Mouse (Mus musculus) stomach, embryonic 14.5 days (tissue): ENCODE results near the gene Krt19. TPM values are rescaled to one million over a fixed set of nuclear protein-coding genes. Genes with fewer than 3 reads are reported as not detected.

Source experiments
- ATAC-seq: fragments of 200-750 bp; cut with Nextera tagmentation; 2 replicates; pipeline ENCODE4 v1.8.0; 2017; ENCODE audit warnings: low read depth, moderate TSS enrichment; ENCODE audit not compliant: insufficient number of reproducible peaks, insufficient read depth, low FRiP score
- H3K27ac ChIP-seq: fragments of 300-500 bp; sonication (generic); 2 replicates; pipeline ENCODE4 v1.5.1; 2014; ENCODE audit warnings: mild to moderate bottlenecking, low read length, moderate library complexity, mixed read lengths
- H3K27me3 ChIP-seq: fragments of 300-500 bp; sonication (generic); 2 replicates; pipeline ENCODE4 v1.6.1; 2014; ENCODE audit warnings: low read length, control low read depth, mixed read lengths; ENCODE audit not compliant: control insufficient read depth, insufficient read depth
- H3K36me3 ChIP-seq: fragments of 300-500 bp; sonication (generic); 2 replicates; pipeline ENCODE4 v1.6.1; 2014; ENCODE audit warnings: mild to moderate bottlenecking, control low read depth, low read length, moderate library complexity, mixed read lengths; ENCODE audit not compliant: control insufficient read depth, insufficient read depth
- H3K4me1 ChIP-seq: fragments of 300-500 bp; sonication (generic); 2 replicates; pipeline ENCODE4 v1.6.1; 2014; ENCODE audit warnings: low read length, control low read depth, mixed read lengths; ENCODE audit not compliant: control insufficient read depth, insufficient read depth
- H3K4me2 ChIP-seq: fragments of 300-500 bp; sonication (generic); replicated peaks from 2 replicates; pipeline ENCODE4 v1.6.1; 2014; ENCODE audit warnings: low read depth, low read length, control low read depth
- H3K4me3 ChIP-seq: fragments of 300-500 bp; sonication (generic); 2 replicates; pipeline ENCODE4 v1.5.1; 2014; ENCODE audit warnings: low read depth, low read length, control low read depth
- H3K9ac ChIP-seq: fragments of 300-500 bp; sonication (generic); replicated peaks from 2 replicates; pipeline ENCODE4 v1.6.1; 2014; ENCODE audit warnings: low read depth, mild to moderate bottlenecking, control low read depth, low read length, moderate library complexity, mixed read lengths
- H3K9me3 ChIP-seq: fragments of 300-500 bp; sonication (generic); 2 replicates; pipeline ENCODE4 v1.6.1; 2016; ENCODE audit warnings: low read depth, low read length, control low read depth; ENCODE audit not compliant: control insufficient read depth
- WGBS: fragments of 180-500 bp; shearing (Covaris S2); extraction: QIAGEN DNeasy Blood & Tissue Kit; methylation state at CpG from one replicate; pipeline ENCODE4 v1.1.7; 2014; 5-methylcytosine and 5-hydroxymethylcytosine counted together
- polyA plus RNA-seq: library from polyadenylated mRNA; unstranded; fragments of >200 nt; fragmentation: Nextera tagmentation; extraction: Ambion mirVana; gene quantifications from 2 replicates; pipeline ENCODE4 v1.2.1, GENCODE M21; 2014

Krt19 gene
- polyA plus RNA-seq, 1 experiment from 2014 or later, result 387 TPM

GRCm38 (mm10) chr11:100124901-100125300 lies 23.6 kb downstream of the Krt19 start:
- 54% methylated on average over 7 of the region's 7 CpGs for WGBS
- Histone ChIP-seq H3K36me3 (no peaks in the 10 kb centered on the region), H3K4me2 (no peak overlapping the region), H3K9me3 (no peaks in the 10 kb centered on the region), H3K9ac (no peak overlapping the region), H3K27me3 (no peaks in the 10 kb centered on the region), H3K27ac (no peak overlapping the region), H3K4me1 (no peaks in the 10 kb centered on the region), H3K4me3 (no peak overlapping the region)
- ATAC-seq, result no peak

GRCm38 (mm10) chr11:100121466-100121865 lies 27.0 kb downstream of the Krt19 start, which contains the start of gene Krt13:
Gene Krt13, minus strand, starts transcription at chr11:100121566.
- Histone ChIP-seq H3K9ac (no peak within 1 kb of the TSS), H3K36me3 (no peaks in the 10 kb centered on the region), H3K4me1 (no peaks in the 10 kb centered on the region), H3K27ac (no peak within 1 kb of the TSS), H3K27me3 (no peaks in the 10 kb centered on the region), H3K4me3 (no peak within 1 kb of the TSS), H3K9me3 (no peaks in the 10 kb centered on the region), H3K4me2 (no peak within 1 kb of the TSS)
- 86% methylated on average over 3 of the region's 3 CpGs for WGBS
- ATAC-seq, result no peak

- Histone ChIP-seq H3K27ac (no peak overlapping the region), H3K9me3 (no peaks in the 10 kb centered on the region), H3K4me1 (no peaks in the 10 kb centered on the region), H3K36me3 (no peaks in the 10 kb centered on the region), H3K4me2 (no peak overlapping the region), H3K9ac (no peak overlapping the region), H3K4me3 (no peak overlapping the region), H3K27me3 (no peaks in the 10 kb centered on the region)
- 82% methylated on average over 5 of the region's 5 CpGs for WGBS
- ATAC-seq, result no peak
These were observed 28.1 kb downstream of the Krt19 start for GRCm38 (mm10) chr11:100120331-100120730.

- Histone ChIP-seq H3K4me1 (peaks cover 6% of the 10 kb centered on the region; the same call in 1 of the 2 replicates), H3K36me3 (no peaks in the 10 kb centered on the region), H3K4me3 (no peak overlapping the region), H3K27ac (peak overlapping the region; percentile 59; the same call in 1 of the 2 replicates), H3K9ac (no peak overlapping the region), H3K9me3 (no peaks in the 10 kb centered on the region), H3K4me2 (no peak overlapping the region), H3K27me3 (no peaks in the 10 kb centered on the region)
- WGBS, result 58% methylated on average over 2 of the region's 2 CpGs
- peak; percentile 81 for ATAC-seq
These were observed 34.8 kb downstream of the Krt19 start for GRCm38 (mm10) chr11:100113742-100114029.

- 73% methylated on average over 11 of the region's 11 CpGs for WGBS
- no peak overlapping the region for H3K4me2 ChIP-seq
- no peak; the same call in 1 of the 2 replicates for ATAC-seq
- no peaks in the 10 kb centered on the region for H3K36me3 ChIP-seq
- no peak overlapping the region for H3K9ac ChIP-seq
- H3K4me1 ChIP-seq, result peaks cover 6% of the 10 kb centered on the region; the same call in 1 of the 2 replicates
- no peak overlapping the region for H3K4me3 ChIP-seq
- H3K27ac ChIP-seq, result no peak overlapping the region; the same call in 1 of the 2 replicates
- no peaks in the 10 kb centered on the region for H3K9me3 ChIP-seq
- H3K27me3 ChIP-seq, result no peaks in the 10 kb centered on the region
These were observed 35.3 kb downstream of the Krt19 start for GRCm38 (mm10) chr11:100112935-100113741.

- no peaks in the 10 kb centered on the region for H3K36me3 ChIP-seq
- H3K4me2 ChIP-seq, result no peak within 1 kb of the TSS
- H3K9ac ChIP-seq, result no peak within 1 kb of the TSS
- no peaks in the 10 kb centered on the region for H3K4me1 ChIP-seq
- H3K9me3 ChIP-seq, result no peaks in the 10 kb centered on the region
- WGBS, result 85% methylated on average over 6 of the region's 6 CpGs
- ATAC-seq, result no peak
- H3K27me3 ChIP-seq, result no peaks in the 10 kb centered on the region
- no peak within 1 kb of the TSS for H3K27ac ChIP-seq
- H3K4me3 ChIP-seq, result no peak within 1 kb of the TSS
These were observed 42.8 kb downstream of the Krt19 start, which contains the start of gene Krt36 for GRCm38 (mm10) chr11:100105576-100106122. Gene Krt36, minus strand, starts transcription at chr11:100105626.

- no peaks in the 10 kb centered on the region for H3K27me3 ChIP-seq
- no peak for ATAC-seq
- no peak overlapping the region for H3K4me3 ChIP-seq
- no peaks in the 10 kb centered on the region for H3K36me3 ChIP-seq
- no peak overlapping the region for H3K27ac ChIP-seq
- no peaks in the 10 kb centered on the region for H3K9me3 ChIP-seq
- WGBS, result 54% methylated on average over 15 of the region's 15 CpGs
- no peaks in the 10 kb centered on the region for H3K4me1 ChIP-seq
- no peak overlapping the region for H3K4me2 ChIP-seq
- no peak overlapping the region for H3K9ac ChIP-seq
These were observed 45.6 kb downstream of the Krt19 start for GRCm38 (mm10) chr11:100102693-100103429.

- Histone ChIP-seq H3K9ac (no peak overlapping the region), H3K27ac (no peak overlapping the region)
- WGBS, result 81% methylated on average over 4 of the region's 4 CpGs
These were observed 48.1 kb downstream of the Krt19 start for GRCm38 (mm10) chr11:100100391-100100790.

More at GRCm38 (mm10) chr11:100100391-100100790, 48.1 kb downstream of the Krt19 start:
- Histone ChIP-seq H3K9me3 (no peaks in the 10 kb centered on the region), H3K4me1 (no peaks in the 10 kb centered on the region), H3K4me2 (no peak overlapping the region), H3K4me3 (no peak overlapping the region), H3K27me3 (no peaks in the 10 kb centered on the region), H3K36me3 (no peaks in the 10 kb centered on the region)
- ATAC-seq, result no peak
